Mouse (Mus musculus): ENCODE data around the gene Epo.

Gene Epo

GRCm38 (mm10) chr5:137519691-137520550 lies 13.1 kb downstream of the Epo start:
- no peak for DNase-seq (ENCODE audit: low spot score)

DNA sequence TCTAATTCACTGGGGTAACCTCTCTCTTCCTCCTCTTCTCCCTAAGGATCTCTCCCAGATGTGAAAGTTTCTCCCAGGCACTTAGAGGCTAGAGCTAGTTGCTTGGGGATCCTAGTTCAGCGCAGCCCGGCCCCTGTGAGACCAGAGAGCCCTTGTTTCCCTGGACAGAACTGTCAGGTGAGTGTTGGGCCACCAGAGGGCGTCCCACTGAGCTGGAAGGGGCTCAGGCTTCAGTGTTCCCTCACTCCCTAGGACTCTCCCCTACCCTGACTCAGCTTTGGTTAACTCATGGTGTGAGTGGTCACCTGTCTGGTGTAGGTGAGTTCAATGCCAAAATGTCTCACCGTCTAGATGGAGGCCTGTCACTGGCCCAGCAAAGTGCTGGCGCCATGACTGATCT lies 14.6 kb downstream of the Epo start, which contains the start of gene Gigyf1:
Gigyf1 (plus strand) TSS at position 113 of the 400 bp plus-strand sequence.
- DNase-seq (ENCODE audit: low spot score) = no peak

- DNase-seq (ENCODE audit: low spot score) = no peak
Measured at GRCm38 (mm10) chr5:137514811-137515210, 18.2 kb downstream of the Epo start.

GRCm38 (mm10) chr5:137513951-137514721 lies 18.9 kb downstream of the Epo start:
- DNase-seq (ENCODE audit: low spot score) = no peak

DNA sequence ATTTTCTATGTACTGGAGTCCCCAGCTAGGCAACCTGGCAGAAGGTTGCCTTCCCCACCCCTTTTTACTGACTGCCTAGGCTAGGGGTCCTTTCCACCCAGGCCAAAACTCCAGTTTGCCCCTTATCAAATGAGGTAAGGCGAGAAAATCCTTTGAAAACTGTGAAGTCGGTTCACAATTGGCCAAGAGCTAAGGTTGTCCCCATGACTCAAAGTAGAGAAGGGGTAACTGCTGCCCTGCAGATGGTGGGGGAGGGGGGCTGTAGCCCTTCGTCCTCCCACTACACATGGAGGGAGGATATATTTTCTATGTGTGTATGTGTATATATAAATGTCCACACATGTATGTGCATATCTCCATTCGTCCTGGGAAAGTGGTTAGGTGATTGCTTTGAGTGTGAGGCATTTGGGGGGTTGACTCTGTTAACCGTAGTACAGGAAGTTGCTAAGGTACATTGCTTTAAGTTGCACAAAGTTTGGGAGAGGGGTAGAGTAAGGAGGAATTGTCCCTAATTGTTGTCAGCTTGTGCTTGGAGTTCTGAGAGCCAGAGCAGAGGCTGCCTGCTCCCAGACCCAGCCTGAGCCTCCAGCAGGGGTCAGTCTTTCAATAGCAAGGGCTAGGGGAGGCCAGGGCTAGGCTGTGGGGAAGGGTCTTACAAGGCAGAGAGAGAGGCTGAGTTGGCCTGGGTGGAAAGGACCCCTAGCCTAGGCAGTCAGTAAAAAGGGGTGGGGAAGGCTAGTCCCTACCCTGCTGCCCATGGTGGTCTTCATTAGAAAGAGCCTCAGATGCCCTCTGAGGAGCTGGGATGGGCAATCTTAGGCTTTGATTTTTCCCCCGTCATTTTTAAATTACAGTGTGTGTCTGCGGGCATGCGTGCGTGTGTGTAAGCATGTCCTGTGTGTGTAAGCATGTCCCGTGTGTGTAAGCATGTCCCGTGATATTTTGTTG lies 19.9 kb downstream of the Epo start:
- no peak for DNase-seq (ENCODE audit: low spot score)

- DNase-seq (ENCODE audit: low spot score) = no peak
Measured at GRCm38 (mm10) chr5:137511706-137512105, 21.3 kb downstream of the Epo start.

- DNase-seq (ENCODE audit: low spot score) = no peak
Measured at GRCm38 (mm10) chr5:137510573-137511390, 22.3 kb downstream of the Epo start.

GRCm38 (mm10) chr5:137510014-137510501 lies 23.0 kb downstream of the Epo start:
- DNase-seq (ENCODE audit: low spot score) = no peak

DNA sequence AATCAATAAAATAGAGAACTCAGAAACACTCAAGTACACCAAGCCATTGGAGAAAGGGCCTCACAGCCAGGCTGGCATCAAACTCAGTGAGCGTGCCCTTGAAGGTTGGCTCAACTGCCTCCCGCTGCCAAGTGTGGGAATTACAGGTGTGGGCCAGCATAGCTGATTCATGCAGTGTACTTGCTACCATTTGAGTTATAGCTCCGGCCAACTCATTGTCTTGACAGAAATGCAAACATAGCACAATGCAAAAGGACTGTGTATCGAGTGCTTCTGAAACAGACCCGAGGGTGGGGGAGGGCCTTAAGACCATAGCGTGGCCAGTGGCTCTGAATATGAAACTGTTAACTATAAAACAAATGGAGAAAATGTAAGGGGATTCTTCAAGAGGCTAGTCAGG lies 29.0 kb downstream of the Epo start:
- DNase-seq (ENCODE audit: low spot score) = no peak

GRCm38 (mm10) chr5:137502667-137503110 lies 30.4 kb downstream of the Epo start:
- peak; percentile 56 for DNase-seq (ENCODE audit: low spot score)

DNA sequence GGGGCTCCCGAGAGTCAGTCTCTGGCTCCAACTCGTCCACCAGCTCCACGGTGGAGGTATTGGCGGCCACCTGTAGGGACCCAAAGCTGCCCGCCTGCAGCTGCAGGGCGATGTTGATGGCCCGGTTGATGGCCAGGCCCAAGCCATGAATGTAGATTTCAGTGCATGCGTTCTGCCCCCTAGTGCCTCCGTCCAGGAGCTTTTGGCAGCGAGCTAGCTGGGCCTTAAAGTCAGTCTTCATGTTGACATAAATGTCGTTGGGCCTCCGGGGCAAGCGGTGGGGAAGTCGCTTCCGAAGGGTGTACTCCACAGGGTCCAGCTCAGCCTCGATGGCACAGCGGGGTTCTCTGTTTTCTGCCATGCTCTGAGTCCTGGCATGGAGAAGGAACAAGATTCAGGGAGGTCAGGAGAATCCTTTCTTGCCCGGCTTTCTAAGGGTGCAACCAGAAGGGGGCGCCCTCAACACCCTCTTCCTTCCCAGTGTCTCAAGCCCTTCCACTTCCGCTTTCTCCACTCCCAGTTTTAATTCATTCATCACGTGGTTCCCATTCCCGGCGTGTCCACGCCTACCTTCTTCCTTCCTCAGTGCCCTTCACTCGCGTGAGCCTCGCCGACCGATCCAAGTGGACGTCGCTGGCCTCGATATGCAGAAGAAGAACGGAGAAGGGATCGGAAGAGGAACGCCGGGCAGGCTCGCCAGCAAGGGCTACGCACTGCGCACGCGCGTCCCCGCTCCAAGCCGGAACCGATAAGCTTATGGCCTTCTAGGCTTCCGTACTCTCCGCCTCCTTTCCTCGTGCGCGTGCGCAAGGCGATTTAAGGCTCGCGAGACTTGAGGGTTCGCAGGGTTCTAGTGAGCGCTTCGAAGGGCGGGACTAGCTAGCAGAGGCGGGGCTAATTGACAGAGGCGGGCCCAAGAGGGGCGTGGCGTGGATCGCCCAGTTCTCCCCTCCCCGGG lies 31.1 kb downstream of the Epo start, which contains the start of gene Pop7:
Pop7 (minus strand) TSS at position 810 of the 958 bp plus-strand sequence.
- DNase-seq (ENCODE audit: low spot score) = peak; percentile 99

DNA sequence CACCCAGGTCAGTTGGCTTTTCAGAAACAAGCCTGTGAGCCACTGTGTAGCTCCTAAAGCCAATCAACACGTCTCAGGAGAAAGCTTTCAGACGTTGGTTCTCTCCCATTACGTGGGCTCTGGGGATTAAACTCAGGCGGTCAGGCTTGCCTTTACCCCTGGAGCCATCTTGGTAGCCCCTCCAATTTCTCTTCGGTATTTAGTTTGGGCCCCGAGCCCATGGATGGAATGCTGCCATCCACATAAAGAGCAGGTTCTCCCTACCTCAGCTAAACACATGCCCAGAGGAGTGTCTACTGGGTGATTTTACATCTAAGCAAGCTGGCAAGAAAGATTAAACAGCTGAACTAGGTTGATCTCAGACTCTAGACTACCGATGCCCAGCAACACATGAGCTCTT lies 32.9 kb downstream of the Epo start:
- no peak for DNase-seq (ENCODE audit: low spot score)

GRCm38 (mm10) chr5:137493831-137494230 lies 39.2 kb downstream of the Epo start:
- DNase-seq (ENCODE audit: low spot score) = no peak

DNA sequence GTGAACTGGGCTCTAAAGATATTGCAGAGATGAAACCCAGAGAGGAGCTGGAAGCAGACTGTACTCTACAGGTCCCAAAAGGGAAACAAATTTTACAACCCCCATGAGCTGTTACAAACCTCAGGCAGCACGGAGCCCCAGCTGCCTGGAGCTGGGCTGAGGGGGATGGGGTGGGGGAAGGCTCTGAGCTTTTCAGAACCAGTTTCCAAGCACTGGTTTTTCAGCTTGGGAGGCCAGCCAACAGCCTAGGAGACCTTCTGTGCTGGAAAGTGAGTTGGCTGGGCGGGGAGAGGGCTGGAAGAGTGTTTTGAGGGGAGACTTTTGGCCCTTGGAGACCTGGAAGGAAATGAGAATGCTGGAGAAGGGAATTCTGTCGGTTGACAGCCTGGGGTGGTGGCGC lies 41.5 kb downstream of the Epo start:
- DNase-seq (ENCODE audit: low spot score) = no peak

GRCm38 (mm10) chr5:137487616-137488015 lies 45.4 kb downstream of the Epo start:
- no peak for DNase-seq (ENCODE audit: low spot score)

DNA sequence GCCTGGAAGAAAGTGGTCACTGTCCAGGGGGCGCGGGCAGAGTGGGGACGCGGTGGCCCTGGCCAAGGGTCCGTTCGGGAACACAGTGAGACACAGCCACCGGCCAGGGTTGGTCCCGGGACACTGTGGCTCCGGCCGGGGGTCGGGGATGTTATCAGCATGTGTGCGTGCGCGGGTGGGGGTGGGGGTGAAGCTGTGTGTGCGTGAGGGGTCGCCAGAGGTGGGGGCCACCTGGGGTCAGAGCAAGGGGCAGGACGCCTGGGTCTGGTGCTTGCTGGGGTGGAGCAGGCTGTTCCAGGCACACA lies 47.2 kb downstream of the Epo start:
- no peak for DNase-seq (ENCODE audit: low spot score)

DNA sequence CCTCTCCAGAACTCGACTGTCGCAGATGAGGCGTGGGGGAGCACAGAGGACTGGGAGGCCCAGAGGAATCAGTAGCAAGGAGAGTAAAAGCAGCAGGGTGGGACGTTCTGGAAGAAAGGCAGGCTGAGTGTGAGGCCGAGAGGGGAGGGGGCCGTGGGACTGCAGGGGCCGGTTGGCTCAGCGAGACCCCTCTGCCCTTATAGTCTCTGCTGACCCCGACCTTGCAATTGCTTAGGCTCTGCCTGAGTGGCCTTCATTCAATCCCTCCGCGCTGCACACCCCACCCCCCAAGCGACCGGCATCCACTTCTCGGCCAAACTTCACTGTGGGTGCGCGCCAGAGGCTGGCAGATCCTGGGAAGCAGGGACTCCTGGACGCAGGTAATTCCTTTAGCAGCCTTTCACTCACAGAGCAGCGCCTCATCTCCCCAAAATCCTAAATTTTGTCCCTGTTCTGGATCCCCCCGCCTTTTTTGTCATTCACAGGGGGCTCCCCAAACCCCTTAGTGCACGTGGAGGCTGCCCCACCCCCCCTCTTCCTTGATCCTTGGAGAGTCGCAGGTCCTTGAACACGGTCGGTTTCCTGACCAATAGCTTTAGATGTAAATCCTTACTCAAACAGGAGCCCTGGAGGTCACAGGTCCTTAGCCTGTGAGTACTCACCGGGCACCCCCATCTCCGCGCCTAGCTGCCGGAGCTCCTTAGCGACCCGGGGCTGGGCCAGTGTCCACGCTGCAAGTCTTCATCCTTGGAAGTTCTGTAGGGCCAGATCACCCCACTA lies 47.8 kb downstream of the Epo start:
- no peak for DNase-seq (ENCODE audit: low spot score)

- no peak for DNase-seq (ENCODE audit: low spot score)
Measured at GRCm38 (mm10) chr5:137481897-137482296, 51.1 kb downstream of the Epo start.

DNA sequence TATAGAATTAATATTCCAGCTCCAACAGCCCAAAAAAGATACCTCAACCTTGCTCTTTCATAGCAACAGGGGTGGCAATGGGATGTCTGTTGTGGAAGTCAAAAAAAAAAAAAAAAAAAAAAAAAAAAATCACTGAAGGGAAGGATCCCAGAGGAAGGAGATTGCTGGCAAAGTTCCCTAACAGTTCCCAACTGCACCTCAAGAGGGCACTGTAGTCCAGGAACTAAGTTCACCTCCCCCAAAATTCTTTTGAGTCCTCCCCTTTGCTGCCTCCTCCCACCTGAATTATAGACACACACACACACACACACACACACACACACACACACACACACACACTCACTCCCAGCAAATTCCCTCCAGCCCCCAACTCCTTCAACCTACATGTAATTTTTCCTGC lies 51.9 kb downstream of the Epo start:
- DNase-seq (ENCODE audit: low spot score) = peak; percentile 39

Measured in urinary bladder, postnatal 10 days (tissue).